Mouse (Mus musculus) CH12.LX (cell line): ENCODE measurements around the gene Asap2. TPM values are rescaled to one million over a fixed set of nuclear protein-coding genes. Genes with fewer than 3 reads are reported as not detected.
A peak's percentile ranks its signal among the peaks of the same experiment; 100 is the strongest.
"Not testable (repeated sequence)": the region's sequence is repeated elsewhere in the genome, so short reads cannot be mapped to it uniquely, and the experiment has no call there.

ENCODE experiments used
- DNase-seq: peaks from one replicate; pipeline ENCODE4 v3.0.0-alpha.2; 2013; ENCODE audit errors: extremely low read depth
- H3K27ac ChIP-seq: 2 replicates; pipeline ENCODE4 v1.5.1; 2012; ENCODE audit warnings: low read depth, mild to moderate bottlenecking, control low read depth, moderate library complexity; ENCODE audit not compliant: insufficient read depth
- H3K27me3 ChIP-seq: replicated peaks from 2 replicates; pipeline ENCODE3; 2012; ENCODE audit warnings: inconsistent platforms
- H3K36me3 ChIP-seq, 2 experiments: replicated peaks in 1 of 2; 2 replicates each; pipeline versions ENCODE3 to v1.6.1; 2012; ENCODE audit warnings: inconsistent platforms in 1 of 2, low read length in 1 of 2, mild to moderate bottlenecking in 1 of 2, mixed read lengths in 1 of 2, moderate library complexity in 1 of 2; ENCODE audit not compliant: control insufficient read depth in 1 of 2, insufficient read depth in 1 of 2
- H3K4me1 ChIP-seq, 2 experiments: 2 replicates each; pipeline ENCODE4 v1.6.1; 2012; ENCODE audit warnings: inconsistent platforms in 1 of 2, moderate library complexity in 1 of 2; ENCODE audit not compliant: insufficient read depth in 2 of 2, control insufficient read depth in 1 of 2
- H3K4me2 ChIP-seq: 2 replicates; pipeline ENCODE4 v1.6.1; 2012; ENCODE audit warnings: low read depth, mild to moderate bottlenecking, control low read depth; ENCODE audit not compliant: poor library complexity, insufficient read depth, severe bottlenecking
- H3K4me3 ChIP-seq, 3 experiments: fragments of 150-350 bp in 1 of 3; sonication (generic) in 1 of 3; replicated peaks in 1 of 3; 2 replicates each; pipeline versions ENCODE3 to v1.5.1; 2011 to 2012; ENCODE audit warnings: low read depth in 2 of 3, low read length in 2 of 3, mild to moderate bottlenecking in 2 of 3, moderate library complexity in 2 of 3, control low read depth in 1 of 3, improper control_type of control experiment in 1 of 3, inconsistent platforms in 1 of 3, mixed read lengths in 1 of 3; ENCODE audit not compliant: poor library complexity in 1 of 3
- H3K79me2 ChIP-seq: replicated peaks from 2 replicates; pipeline ENCODE4 v1.6.1; 2012; ENCODE audit warnings: mild to moderate bottlenecking, moderate library complexity; ENCODE audit not compliant: control insufficient read depth, poor library complexity, insufficient read depth, severe bottlenecking; ENCODE audit errors: extremely low read depth
- H3K9ac ChIP-seq: 2 replicates; pipeline ENCODE4 v1.6.1; 2012; ENCODE audit warnings: low read depth, mild to moderate bottlenecking, control low read depth, moderate library complexity; ENCODE audit not compliant: insufficient read depth
- H3K9me3 ChIP-seq: replicated peaks from 2 replicates; pipeline ENCODE3; 2012; ENCODE audit warnings: low read length, inconsistent platforms, mixed read lengths
- CTCF ChIP-seq, 2 experiments: IDR thresholded peaks in 1 of 2; conservative IDR thresholded peaks in 1 of 2; 2 replicates each; pipeline ENCODE4 v1.5.1; 2011 to 2012; ENCODE audit warnings: low read depth in 2 of 2, low read length in 2 of 2, improper control_type of control experiment in 1 of 2, inconsistent platforms in 1 of 2, mild to moderate bottlenecking in 1 of 2, moderate library complexity in 1 of 2
- RAD21 ChIP-seq: IDR thresholded peaks from 2 replicates; pipeline ENCODE4 v1.6.1; 2011; ENCODE audit warnings: low read depth, mild to moderate bottlenecking, low read length, improper control_type of control experiment, moderate library complexity
- SMC3 ChIP-seq: IDR thresholded peaks from 2 replicates; pipeline ENCODE4 v1.6.1; 2011; ENCODE audit warnings: low read depth, low read length, improper control_type of control experiment
- dilution Hi-C: fragments of 300-500 bp; cut with MboI; formaldehyde crosslinking; loops from 2 replicates; pipeline ENCODE4 v1.14.3; 2020; ENCODE audit warnings: low sequenced_read_pairs; ENCODE audit not compliant: extremely low pct_unique_long_range_greater_than_20kb, extremely low pct_ligation_motif_present
- in situ Hi-C: fragments of 300-500 bp; cut with MboI; formaldehyde crosslinking; loops from 3 replicates; pipeline ENCODE4 v1.14.3; 2019; ENCODE audit warnings: low sequenced_read_pairs, low pct_ligation_motif_present, low pct_unique_long_range_greater_than_20kb, mixed read lengths
- polyA plus RNA-seq: library from polyadenylated mRNA; unstranded; fragments of >175 nt; gene quantifications from 2 replicates; pipeline ENCODE4 v1.2.1, GENCODE M21; 2012; ENCODE audit warnings: low read depth; ENCODE audit not compliant: insufficient read length
- total RNA-seq, 2 experiments: library from RNA; depleted of rRNA; stranded (reverse); fragments of 300-350 nt in 1 of 2; fragments of >200 nt in 1 of 2; gene quantifications; 2 replicates each; pipeline ENCODE4 v1.2.3; 2012 to 2014

Asap2 gene
- total and polyA plus RNA-seq, 3 experiments = 0.17 to 0.64 (median 0.17) TPM

DNA sequence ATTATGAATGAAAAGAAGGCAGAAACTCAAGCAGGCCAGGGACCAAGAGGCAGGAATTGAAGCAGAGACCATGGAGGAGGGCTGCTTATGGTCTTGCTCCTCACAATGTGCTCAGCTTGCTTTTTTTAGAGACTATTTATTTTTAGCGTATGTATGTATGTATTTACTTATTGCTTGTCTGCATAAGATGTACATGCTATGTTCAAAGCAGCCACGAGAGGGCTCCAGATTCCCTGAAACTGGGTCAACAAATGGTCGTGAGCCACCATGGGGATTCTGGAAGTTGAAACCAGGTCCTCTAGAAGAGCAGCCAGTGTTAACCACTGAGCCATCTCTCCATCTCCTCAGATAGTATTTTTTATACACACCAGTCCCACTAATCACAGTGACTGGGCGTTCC, 85.5 kb downstream of the Asap2 start:
- H3K27me3 ChIP-seq, H3K27ac ChIP-seq, H3K4me1 ChIP-seq, H3K4me2 ChIP-seq, dilution Hi-C loops, H3K79me2 ChIP-seq, H3K9me3 ChIP-seq, H3K9ac ChIP-seq, H3K4me3 ChIP-seq, H3K36me3 ChIP-seq: not testable (repeated sequence)
- peak; percentile 44 for TF ChIP-seq SMC3
- peak; percentile 19 to 55; a peak in 3 of 4 replicates for TF ChIP-seq CTCF (conservative IDR thresholded peaks at IDR 0.05 in 1 of 2, IDR thresholded peaks at IDR 0.05 in 1 of 2; ENCODE audit: low read depth in 2 of 2, low read length in 2 of 2)
- TF ChIP-seq RAD21 = peak; percentile 38
- DNase-seq = peak; percentile 33
- in situ Hi-C loops = loop anchor here (25.0 kb wide), 1 partner anchor 187 kb away; no protein-coding TSS in a partner anchor

DNA sequence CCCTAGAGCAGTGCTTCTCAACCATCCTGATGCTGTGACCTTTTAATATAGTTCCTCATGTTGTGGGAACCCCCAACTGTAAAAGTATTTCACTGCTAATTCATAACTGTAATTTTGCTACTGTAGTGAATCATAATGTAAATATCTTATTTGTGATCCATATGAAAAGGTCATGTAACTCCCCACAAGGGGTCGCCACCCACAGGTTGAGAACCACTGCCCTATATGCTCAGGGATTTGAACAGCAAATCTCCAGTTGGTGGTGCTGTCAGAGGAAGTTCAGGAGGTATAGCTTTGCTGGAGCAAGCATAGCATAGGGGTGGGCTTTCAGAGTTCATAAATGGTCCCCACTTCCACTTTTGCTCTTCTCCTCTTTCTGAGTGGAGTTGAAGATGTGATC, 99.9 kb downstream of the Asap2 start:
- H3K9ac ChIP-seq, H3K36me3 ChIP-seq, H3K4me2 ChIP-seq, H3K4me1 ChIP-seq, H3K27me3 ChIP-seq, H3K27ac ChIP-seq, H3K9me3 ChIP-seq, dilution Hi-C loops, H3K79me2 ChIP-seq, H3K4me3 ChIP-seq: not testable (repeated sequence)
- TF ChIP-seq SMC3 = peak; percentile 30; the same call in 1 of the 2 replicates
- TF ChIP-seq CTCF (conservative IDR thresholded peaks at IDR 0.05 in 1 of 2, IDR thresholded peaks at IDR 0.05 in 1 of 2; ENCODE audit: low read depth in 2 of 2, low read length in 2 of 2) = peak in 1 of 2 experiments; percentile 53; a peak in 2 of 4 replicates
- peak; percentile 3 for TF ChIP-seq RAD21
- in situ Hi-C loops = loop anchor here (25.0 kb wide), 1 partner anchor 172 kb away; no protein-coding TSS in a partner anchor
- DNase-seq = peak; percentile 20

DNA sequence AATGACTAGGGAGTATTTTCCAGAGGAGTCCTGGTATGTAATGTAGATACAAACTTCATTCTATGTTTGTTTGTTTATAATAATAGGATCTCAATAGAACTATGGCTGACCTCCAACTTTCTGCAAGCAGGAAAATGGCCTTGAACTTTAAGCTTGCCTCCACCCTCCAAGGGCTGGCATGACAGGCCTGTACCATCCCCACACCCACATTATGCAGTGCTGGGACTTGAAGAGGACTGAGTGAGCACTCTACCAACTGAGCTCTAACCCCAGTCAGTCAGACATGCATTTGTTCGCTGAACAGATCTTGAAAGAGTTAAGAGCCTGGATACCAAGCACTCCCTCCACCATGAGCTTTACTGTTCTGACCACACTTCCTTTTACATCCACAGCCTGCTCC, 102.2 kb downstream of the Asap2 start:
- H3K4me1 ChIP-seq, H3K27me3 ChIP-seq, dilution Hi-C loops, H3K9ac ChIP-seq, H3K27ac ChIP-seq, H3K4me2 ChIP-seq, H3K9me3 ChIP-seq, H3K36me3 ChIP-seq, H3K4me3 ChIP-seq, DNase-seq, H3K79me2 ChIP-seq: not testable (repeated sequence)
- in situ Hi-C loops = loop anchor here (25.0 kb wide), 1 partner anchor 170 kb away; no protein-coding TSS in a partner anchor

DNA sequence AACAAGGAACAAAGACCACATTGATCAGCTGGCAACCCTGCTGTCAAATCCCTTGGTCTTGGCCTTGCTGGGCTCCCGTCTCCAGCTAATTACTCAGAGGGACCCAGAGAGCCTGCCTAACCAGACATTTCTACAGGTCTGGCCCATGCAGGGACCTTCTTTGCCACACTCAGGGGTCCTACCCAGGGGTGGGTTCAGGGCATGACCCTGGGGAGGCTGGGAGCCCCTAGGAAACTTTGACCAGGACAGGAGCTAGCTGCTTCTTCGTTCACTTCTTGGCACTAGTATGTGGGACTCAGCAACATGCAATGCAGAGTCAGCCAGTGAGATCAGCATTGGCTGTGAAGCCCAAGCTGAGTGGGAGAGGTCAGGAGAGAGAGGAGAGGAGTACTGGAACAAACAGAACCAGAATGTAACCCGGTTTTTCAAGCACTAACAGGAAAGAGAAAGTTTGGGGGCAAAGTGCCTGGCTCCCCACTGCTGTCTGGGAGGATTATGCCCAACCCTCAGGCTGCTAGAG, 107.6 kb downstream of the Asap2 start:
- H3K4me2 ChIP-seq, H3K9ac ChIP-seq, H3K4me3 ChIP-seq, H3K27me3 ChIP-seq, H3K4me1 ChIP-seq, H3K36me3 ChIP-seq, H3K9me3 ChIP-seq, DNase-seq, H3K79me2 ChIP-seq, H3K27ac ChIP-seq, dilution Hi-C loops: not testable (repeated sequence)
- in situ Hi-C loops = loop anchor here (25.0 kb wide), 1 partner anchor 164 kb away; no protein-coding TSS in a partner anchor
